Mouse (Mus musculus): Measurements from ENCODE around the gene 1700018B08Rik. TPM values are rescaled to one million over a fixed set of nuclear protein-coding genes. Genes with fewer than 3 reads are reported as not detected.

The 1700018B08Rik gene
- total RNA-seq, 2 experiments from 2014 or later, result not detected

GRCm38 (mm10) chr8:121568321-121568720 is 24.2 kb upstream of the 1700018B08Rik start:
- DNase-seq, result no peak
- intact Hi-C loops (cut with DNase I), result no loop called here

- no peak for DNase-seq
- intact Hi-C loops (cut with DNase I), result no loop called here
Observed at GRCm38 (mm10) chr8:121563701-121564100, 19.6 kb upstream of the 1700018B08Rik start.

- intact Hi-C loops (cut with DNase I), result no loop called here
Observed at GRCm38 (mm10) chr8:121562941-121563351, 18.8 kb upstream of the 1700018B08Rik start.

GRCm38 (mm10) chr8:121561636-121562345 is 17.7 kb upstream of the 1700018B08Rik start:
- intact Hi-C loops (cut with DNase I), result no loop called here
- DNase-seq, result peak; percentile 59 to 75

More at GRCm38 (mm10) chr8:121562941-121563351, 18.8 kb upstream of the 1700018B08Rik start:
- peak; percentile 71 to 86 for DNase-seq

GRCm38 (mm10) chr8:121560432-121561100 is 16.4 kb upstream of the 1700018B08Rik start:
- intact Hi-C loops (cut with DNase I), result no loop called here
- DNase-seq, result no peak

- DNase-seq, result peak in 1 of 2 experiments; percentile 3
- intact Hi-C loops (cut with DNase I), result no loop called here
Observed at GRCm38 (mm10) chr8:121559801-121560200, 15.7 kb upstream of the 1700018B08Rik start.

- intact Hi-C loops (cut with DNase I), result no loop called here
- DNase-seq, result peak in 1 of 2 experiments; percentile 2
Observed at GRCm38 (mm10) chr8:121558538-121558937, 14.4 kb upstream of the 1700018B08Rik start.

- intact Hi-C loops (cut with DNase I), result no loop called here
- DNase-seq, result peak in 1 of 2 experiments; percentile 2
Observed at GRCm38 (mm10) chr8:121557746-121558145, 13.6 kb upstream of the 1700018B08Rik start.

GRCm38 (mm10) chr8:121553831-121554475 is 9.8 kb upstream of the 1700018B08Rik start:
- DNase-seq, result peak in 1 of 2 experiments; percentile 24
- intact Hi-C loops (cut with DNase I), result no loop called here

GRCm38 (mm10) chr8:121552506-121552905 is 8.4 kb upstream of the 1700018B08Rik start:
- DNase-seq, result peak in 1 of 2 experiments; percentile 1
- intact Hi-C loops (cut with DNase I), result no loop called here

- DNase-seq, result peak; percentile 57 to 63
- intact Hi-C loops (cut with DNase I), result no loop called here
Observed at GRCm38 (mm10) chr8:121551065-121551985, 7.2 kb upstream of the 1700018B08Rik start.

- intact Hi-C loops (cut with DNase I), result no loop called here
- DNase-seq, result peak in 1 of 2 experiments; percentile 3
Observed at GRCm38 (mm10) chr8:121550056-121550455, 5.9 kb upstream of the 1700018B08Rik start.

GRCm38 (mm10) chr8:121547132-121547531 is 3.0 kb upstream of the 1700018B08Rik start:
- peak; percentile 62 to 70 for DNase-seq
- intact Hi-C loops (cut with DNase I), result loop anchor here (2.0 to 5.0 kb wide), 3 partner anchors 38 to 140 kb away; no protein-coding TSS in a partner anchor

GRCm38 (mm10) chr8:121544936-121545335 is 816 bp upstream of the 1700018B08Rik start:
- intact Hi-C loops (cut with DNase I), result loop anchor here (5.0 kb wide), 1 partner anchor 142 kb away; no protein-coding TSS in a partner anchor
- no peak for DNase-seq

GRCm38 (mm10) chr8:121542901-121543300 is 1.2 kb downstream of the 1700018B08Rik start:
- intact Hi-C loops (cut with DNase I), result no loop called here
- DNase-seq, result no peak

- intact Hi-C loops (cut with DNase I), result no loop called here
- no peak for DNase-seq
Observed at GRCm38 (mm10) chr8:121541862-121542261, 2.3 kb downstream of the 1700018B08Rik start.

- intact Hi-C loops (cut with DNase I), result no loop called here
- DNase-seq, result no peak
Observed at GRCm38 (mm10) chr8:121532381-121532780, 11.7 kb downstream of the 1700018B08Rik start.

- no peak for DNase-seq
- intact Hi-C loops (cut with DNase I), result no loop called here
Observed at GRCm38 (mm10) chr8:121530639-121531038, 13.5 kb downstream of the 1700018B08Rik start.

- no peak for DNase-seq
- intact Hi-C loops (cut with DNase I), result no loop called here
Observed at GRCm38 (mm10) chr8:121528790-121529189, 15.3 kb downstream of the 1700018B08Rik start.

GRCm38 (mm10) chr8:121527751-121528150 is 16.4 kb downstream of the 1700018B08Rik start:
- no peak for DNase-seq
- intact Hi-C loops (cut with DNase I), result no loop called here
